Mouse (Mus musculus) kidney, postnatal 36 days (tissue): ENCODE data around the gene Tppp3.

Source experiments
- DNase-seq, 2 experiments: peaks; one replicate each; pipeline ENCODE4 v3.0.0; 2021 to 2022; ENCODE audit warnings: mixed read lengths in 2 of 2

Tppp3 gene

GRCm38 (mm10) chr8:105466246-105466645, 5.1 kb downstream of the Tppp3 start:
- no peak for DNase-seq

- DNase-seq = no peak
Measured at GRCm38 (mm10) chr8:105464595-105464994, 6.7 kb downstream of the Tppp3 start.

- no peak for DNase-seq
Measured at GRCm38 (mm10) chr8:105461085-105461803, 10.1 kb downstream of the Tppp3 start.

GRCm38 (mm10) chr8:105455218-105455617, 16.1 kb downstream of the Tppp3 start:
- DNase-seq = no peak

- no peak for DNase-seq
Measured at GRCm38 (mm10) chr8:105454088-105454487, 17.2 kb downstream of the Tppp3 start.

GRCm38 (mm10) chr8:105453296-105453695, 18.0 kb downstream of the Tppp3 start:
- no peak for DNase-seq

GRCm38 (mm10) chr8:105451903-105452603, 19.3 kb downstream of the Tppp3 start:
- DNase-seq = no peak

GRCm38 (mm10) chr8:105450977-105451376, 20.3 kb downstream of the Tppp3 start:
- no peak for DNase-seq

- DNase-seq = no peak
Measured at GRCm38 (mm10) chr8:105448596-105448995, 22.7 kb downstream of the Tppp3 start.

GRCm38 (mm10) chr8:105448188-105448587, 23.1 kb downstream of the Tppp3 start:
- DNase-seq = no peak

- DNase-seq = peak; percentile 20 to 23
Measured at GRCm38 (mm10) chr8:105446127-105446552, 25.2 kb downstream of the Tppp3 start.

GRCm38 (mm10) chr8:105445296-105446126, 25.8 kb downstream of the Tppp3 start:
- DNase-seq = no peak

- no peak for DNase-seq
Measured at GRCm38 (mm10) chr8:105442661-105443060, 28.7 kb downstream of the Tppp3 start.

GRCm38 (mm10) chr8:105441433-105441832, 29.9 kb downstream of the Tppp3 start:
- DNase-seq = peak; percentile 17 to 70

- peak; percentile 26 to 75 for DNase-seq
Measured at GRCm38 (mm10) chr8:105438865-105439264, 32.5 kb downstream of the Tppp3 start.

GRCm38 (mm10) chr8:105437078-105437748, 34.1 kb downstream of the Tppp3 start:
- no peak for DNase-seq

GRCm38 (mm10) chr8:105436218-105436617, 35.1 kb downstream of the Tppp3 start:
- no peak for DNase-seq

GRCm38 (mm10) chr8:105434136-105434535, 37.2 kb downstream of the Tppp3 start:
- no peak for DNase-seq

- DNase-seq = no peak
Measured at GRCm38 (mm10) chr8:105433511-105433910, 37.8 kb downstream of the Tppp3 start.

- DNase-seq = no peak
Measured at GRCm38 (mm10) chr8:105433021-105433420, 38.3 kb downstream of the Tppp3 start.

- DNase-seq = no peak
Measured at GRCm38 (mm10) chr8:105431743-105432515, 39.4 kb downstream of the Tppp3 start.

- DNase-seq = no peak
Measured at GRCm38 (mm10) chr8:105426878-105427277, 44.4 kb downstream of the Tppp3 start.
